Mouse (Mus musculus) megakaryocyte, embryonic 14.5 days (primary cell): ENCODE measurements around the gene Plscr5.

Experiments used
- FLI1 ChIP-seq: IDR thresholded peaks from 2 replicates; pipeline ENCODE4 v1.6.1; 2012; ENCODE audit warnings: low read length, inconsistent platforms, mixed read lengths
- GATA1 ChIP-seq: IDR thresholded peaks from 3 replicates; pipeline ENCODE4 v1.6.1; 2012; ENCODE audit warnings: mixed read lengths, low read length, inconsistent platforms, borderline replicate concordance

DNA sequence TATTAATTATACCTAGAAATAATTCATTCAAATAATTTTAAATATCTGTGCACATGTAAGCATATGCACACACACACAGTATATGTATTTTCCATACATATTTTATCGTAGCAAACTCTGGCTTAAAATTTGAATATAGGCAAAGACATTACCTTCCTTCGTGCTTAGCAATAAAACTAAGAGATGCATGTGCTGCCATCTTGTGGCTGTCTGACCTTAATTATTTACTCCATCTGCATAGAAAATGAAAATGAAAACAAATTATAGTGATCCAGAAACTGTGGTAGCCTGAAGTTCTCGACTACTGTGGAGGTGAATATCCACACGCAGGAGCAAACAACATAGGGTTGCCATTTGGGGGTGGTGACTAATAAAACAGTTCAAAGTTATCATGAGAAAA, 14.6 kb downstream of the Plscr5 start:
- TF ChIP-seq GATA1 (no peak), FLI1 (no peak)
